Mouse (Mus musculus) adrenal gland, adult (tissue): Measurements from ENCODE around the gene Endou.
A peak's percentile ranks its signal among the peaks of the same experiment; 100 is the strongest.

Source experiments
- DNase-seq, 2 experiments: peaks; one replicate each; pipeline ENCODE4 v3.0.0; 2022 to 2023; ENCODE audit warnings: low spot score in 1 of 2; ENCODE audit not compliant: inconsistent age in 2 of 2

Gene Endou

DNA sequence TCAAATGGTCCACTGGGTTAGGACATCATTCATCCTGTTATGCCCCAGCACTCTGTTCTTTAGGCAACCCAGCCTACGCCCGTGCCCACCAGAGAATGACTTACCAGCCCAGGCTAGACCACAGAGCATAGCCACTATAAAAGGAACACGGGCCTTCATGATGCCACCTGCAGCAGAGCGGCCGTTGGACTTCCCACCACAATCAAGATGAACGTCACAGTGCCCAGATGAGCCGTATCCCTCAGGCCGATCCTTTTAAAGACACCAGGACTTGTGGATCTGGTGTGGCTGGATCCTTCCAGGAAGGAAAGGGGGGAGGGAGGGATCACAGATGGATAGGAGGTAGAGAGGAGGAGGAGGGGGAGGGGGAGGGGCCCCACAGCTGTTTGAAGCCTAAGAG, at the start of gene Endou:
Gene Endou (minus strand): TSS at position 229 of the 400 bp plus-strand sequence.
- DNase-seq = no peak

DNA sequence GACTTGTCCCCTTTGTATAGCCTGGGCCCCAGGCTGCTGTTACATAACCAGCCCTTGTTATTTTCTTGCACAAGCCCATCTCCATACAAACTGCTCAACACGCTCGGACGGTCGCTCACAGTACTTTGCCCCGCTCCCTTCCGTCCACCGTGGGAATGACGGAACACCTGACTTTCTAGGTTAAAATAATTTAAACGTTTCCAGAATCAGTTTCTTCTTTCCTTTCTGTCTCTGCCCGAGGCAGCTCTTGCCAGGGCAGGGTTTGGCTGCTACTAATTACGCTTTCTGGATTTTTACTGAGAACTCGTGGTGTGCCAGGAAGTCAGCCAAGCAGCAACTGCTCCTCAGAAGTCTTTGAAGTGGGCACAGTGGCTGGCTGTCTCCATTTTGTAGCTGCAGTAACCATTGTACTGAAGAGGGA, 49.5 kb upstream of the Endou start:
- DNase-seq = peak in 1 of 2 experiments; percentile 58

DNA sequence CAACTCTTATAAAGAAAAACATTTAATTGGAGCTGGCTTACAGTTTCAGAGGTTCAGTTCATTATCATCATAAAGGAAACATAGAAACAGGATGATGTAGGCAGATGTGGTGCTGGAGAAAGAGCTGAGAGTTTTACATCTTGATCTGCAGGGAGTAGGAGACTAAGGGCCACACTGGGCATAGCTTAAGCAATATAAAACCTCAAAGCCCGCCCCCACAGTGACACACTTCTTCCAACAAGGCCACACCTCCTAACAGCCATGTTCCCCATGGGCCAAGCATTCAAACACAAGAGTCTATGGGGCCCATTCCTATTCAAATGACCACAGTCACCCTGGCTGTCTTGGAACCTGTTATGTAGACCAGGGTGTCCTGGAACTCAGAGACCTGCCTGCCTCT, 48.4 kb upstream of the Endou start:
- DNase-seq = no peak

DNA sequence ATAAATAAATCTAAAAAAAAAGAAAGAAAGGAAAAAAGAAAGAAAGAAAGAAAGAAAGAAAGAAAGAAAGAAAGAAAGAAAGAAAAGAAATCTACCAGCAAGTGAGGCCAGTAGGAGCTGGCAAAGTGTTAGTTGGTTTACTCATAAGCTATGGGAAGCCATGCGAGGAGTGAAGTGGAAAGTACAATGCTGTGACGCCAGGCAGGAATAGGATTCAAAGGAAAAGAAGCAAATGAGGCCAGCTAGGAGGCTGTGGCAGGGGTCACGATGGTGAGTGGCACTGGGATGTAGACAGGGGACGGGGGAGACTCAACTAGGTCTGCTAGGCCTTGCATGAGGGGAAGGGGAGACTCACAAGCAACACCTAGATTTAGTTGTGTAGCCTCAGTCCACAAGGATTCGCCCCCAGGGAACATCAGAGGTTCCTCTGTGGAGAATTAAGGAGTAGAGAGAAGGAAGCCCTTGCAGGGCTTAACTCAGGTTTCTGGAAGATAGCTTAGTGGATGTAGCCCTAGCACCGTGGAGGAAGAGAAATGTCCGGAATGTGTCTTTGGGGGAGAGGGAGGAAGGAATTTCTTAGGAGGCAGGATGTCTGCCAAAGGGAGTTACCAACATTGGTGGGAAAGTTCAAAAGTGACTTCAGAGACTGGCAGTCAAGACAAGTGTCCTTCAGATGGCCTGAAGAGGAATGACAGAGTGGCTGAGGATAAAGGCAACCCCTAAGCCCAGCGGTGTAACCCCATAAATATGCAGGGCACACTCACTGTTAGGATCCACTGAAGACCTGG, 47.4 kb upstream of the Endou start, which contains the start of gene Slc48a1:
Gene Slc48a1 (plus strand): TSS at position 210 of the 788 bp plus-strand sequence.
- no peak for DNase-seq

DNA sequence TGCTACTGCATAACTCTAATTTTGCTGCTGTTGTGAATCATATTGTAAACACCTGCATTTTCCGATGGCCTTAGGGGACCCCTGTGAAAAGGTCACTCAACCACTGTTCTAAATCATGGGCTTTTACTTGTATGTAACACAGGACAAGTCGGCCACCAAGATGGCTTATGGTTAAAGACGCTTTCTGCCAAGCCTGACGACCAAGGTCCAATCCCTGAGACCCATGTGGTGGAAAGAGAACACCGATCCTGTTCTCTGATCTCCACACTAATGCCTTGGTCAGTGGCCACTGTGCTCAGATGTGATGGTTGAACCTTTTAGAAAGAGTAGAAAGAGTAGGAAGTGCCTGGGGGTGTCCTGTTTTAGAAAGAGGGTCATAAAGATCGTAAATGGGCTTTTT, 45.8 kb upstream of the Endou start:
- DNase-seq = no peak

DNA sequence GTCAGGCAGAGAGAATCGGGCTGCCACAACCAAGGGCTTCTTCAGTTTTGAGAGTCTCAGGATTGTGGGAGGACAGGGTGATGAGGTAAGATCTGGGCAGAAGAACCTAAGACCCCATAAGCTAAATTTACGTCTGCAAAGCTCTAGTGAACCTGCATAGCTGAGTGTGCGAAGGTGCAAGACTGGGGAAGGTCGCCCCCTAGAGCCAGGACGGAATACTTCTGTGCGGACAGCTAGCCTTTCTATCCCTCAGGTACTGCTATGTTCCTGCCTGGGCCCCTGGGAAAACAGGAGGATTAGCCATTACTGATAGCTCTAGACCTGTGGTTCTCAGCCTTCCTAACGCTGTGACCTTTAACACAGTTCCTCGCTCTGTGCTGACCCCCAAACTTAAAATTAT, 45.4 kb upstream of the Endou start:
- DNase-seq = peak; percentile 80 to 92

DNA sequence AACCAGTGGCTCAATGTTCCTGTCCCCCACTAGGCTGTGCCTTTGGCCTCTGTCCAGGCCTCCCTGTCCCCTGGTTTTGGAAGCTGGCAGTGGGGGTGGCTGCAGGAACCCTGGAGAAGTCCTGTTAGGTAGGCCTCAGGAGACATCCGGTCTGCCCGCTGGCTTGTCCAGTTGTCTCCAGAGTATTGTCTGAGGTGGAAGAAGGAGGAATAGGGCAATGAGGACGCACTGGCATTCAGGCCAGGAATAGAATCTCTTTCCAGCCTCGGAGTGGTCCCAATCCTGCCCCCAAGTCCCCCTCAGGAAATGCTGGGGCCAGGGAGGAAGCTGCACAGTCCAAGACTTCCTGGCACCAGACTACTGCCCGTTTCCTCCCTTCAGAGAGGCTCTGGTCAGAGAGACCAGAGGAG, 42.8 kb upstream of the Endou start:
- peak; percentile 53 to 68 for DNase-seq

DNA sequence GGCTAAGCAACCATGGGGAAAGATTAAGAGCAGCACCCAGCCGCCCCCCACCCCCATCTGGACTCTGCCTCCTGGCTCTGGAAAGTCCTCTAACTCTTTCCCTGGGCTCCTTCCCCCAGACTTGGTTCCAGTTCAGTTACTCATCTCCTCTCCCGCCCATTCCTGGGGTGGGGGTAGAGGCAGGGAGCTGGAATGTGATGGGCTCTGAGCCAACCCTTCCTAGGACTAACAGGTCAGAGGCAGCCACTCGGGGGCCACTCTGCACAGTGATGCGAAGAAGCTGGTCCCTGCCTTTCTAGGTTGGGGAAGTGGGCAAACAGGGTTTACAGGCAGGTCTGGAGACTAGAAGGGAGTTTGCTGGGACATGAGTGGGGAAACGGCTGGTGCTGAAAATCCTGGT, 42.0 kb upstream of the Endou start:
- DNase-seq = peak; percentile 83 to 86

DNA sequence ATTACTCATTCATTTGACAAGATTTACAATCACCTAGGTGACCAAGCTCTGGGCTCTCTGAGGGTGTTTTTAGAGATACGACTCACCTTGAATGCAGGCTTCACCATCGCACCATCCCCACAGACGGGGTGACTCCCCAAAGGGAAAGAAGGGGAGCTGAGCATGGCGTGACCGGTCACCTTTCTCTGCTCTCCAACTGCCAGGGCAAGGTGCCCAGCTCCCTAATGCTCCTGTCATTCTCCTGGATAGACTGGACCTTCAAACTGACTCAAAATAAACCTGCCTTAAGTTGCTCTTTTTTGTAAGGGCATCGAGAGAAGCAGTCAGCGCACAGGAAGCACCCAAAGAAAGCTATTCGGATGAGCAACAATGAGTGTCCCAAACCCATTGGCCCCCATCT, 39.1 kb upstream of the Endou start:
- DNase-seq = no peak

DNA sequence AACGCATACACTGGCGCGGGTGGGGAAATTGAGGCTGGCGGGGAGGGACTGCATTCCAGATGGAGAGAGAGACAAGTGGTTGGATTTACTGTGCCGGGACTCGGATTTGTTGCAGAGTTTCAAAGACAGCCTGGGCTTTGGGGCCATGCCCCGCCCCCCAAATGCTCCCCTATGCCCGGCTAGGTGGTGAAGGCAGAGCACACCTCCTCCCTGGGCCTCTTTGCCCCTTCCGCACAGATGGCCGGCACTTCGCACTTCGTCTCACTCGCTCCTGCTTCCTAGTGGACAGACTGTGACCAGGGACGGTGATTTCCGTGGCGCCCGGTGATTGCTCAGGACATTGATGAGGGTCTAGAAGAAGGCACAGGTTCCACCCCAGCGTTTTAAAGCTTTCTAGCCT, 37.1 kb upstream of the Endou start:
- peak in 1 of 2 experiments; percentile 50 for DNase-seq

DNA sequence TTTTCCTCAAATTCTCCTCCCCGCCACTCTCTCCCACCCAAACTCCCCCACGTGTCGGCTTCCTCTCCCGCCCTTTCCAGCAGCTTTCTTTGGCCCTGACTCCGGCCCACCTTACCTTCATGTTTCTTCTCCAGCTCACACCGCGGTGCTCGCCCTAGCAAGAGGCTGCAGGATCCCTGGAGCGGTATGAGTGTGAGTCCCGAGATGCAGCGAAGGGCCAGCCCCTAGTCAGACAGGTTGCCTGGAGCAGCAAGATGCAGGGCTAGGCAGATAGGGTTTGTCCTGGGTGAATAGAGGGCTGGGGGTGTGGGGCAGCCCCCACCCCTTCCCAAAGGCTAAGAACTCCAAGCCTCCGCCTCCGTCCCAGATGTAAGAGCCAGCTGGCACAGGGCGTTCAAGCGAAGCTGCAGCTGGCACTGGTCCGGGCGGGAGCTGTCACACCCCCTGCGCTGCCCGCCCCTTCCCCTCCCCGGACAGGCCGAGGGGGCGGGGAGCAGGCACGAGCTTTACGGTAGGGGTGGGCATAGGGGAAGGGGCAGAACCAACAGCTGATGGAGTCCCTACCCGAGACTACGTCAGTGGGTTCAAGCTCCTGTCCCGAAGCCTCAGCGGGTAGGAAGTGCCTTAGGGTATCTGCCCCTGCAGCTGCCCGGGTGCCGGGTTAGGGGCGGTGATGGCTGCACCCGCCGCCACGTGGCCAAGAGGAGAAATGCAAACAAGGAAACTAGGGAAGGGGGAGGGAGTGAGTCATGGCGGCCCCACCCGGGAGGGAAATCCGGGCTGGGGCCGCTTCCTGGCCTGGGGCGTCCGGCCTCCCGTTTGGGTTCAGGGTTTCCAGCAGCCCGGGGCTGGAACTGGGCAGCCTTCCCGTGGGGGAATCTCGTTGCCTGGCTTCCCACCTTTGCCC, 36.4 kb upstream of the Endou start, which contains the start of gene Rapgef3:
Gene Rapgef3 (minus strand): TSS at position 693 of the 907 bp plus-strand sequence.
- peak; percentile 89 to 95 for DNase-seq

DNA sequence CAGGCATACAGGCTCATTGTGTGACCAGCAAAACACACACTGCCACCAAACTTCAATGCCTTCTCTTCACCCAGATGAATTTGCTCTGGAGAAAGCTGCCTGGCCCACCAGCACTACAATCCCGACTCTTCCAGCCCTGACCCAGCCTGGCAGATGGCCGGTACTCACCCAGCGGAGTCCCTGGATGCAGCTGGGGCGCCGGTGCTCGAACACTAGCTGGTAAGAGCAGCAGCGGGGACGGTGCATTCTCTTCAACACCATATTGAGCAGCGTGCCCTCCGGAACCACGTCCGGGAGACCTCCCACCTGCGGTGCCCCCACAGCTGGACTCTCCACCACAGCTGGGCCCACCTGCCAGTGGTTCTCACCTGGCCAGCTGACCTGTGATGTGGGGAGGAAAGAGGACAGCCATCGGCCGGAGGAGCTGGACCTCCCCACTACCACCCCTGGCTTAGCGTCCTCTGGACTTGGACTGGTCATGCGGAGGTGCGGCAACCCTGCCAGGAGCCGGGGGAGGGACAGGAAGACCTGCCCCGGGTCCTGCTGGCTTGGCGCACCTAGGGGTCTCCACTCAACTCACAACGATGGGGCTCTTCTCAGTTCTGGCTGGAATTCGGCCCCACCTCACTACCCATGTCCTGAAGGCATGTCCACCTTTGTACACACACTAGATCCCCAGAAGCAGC, 35.6 kb upstream of the Endou start:
- peak in 1 of 2 experiments; percentile 42 for DNase-seq

DNA sequence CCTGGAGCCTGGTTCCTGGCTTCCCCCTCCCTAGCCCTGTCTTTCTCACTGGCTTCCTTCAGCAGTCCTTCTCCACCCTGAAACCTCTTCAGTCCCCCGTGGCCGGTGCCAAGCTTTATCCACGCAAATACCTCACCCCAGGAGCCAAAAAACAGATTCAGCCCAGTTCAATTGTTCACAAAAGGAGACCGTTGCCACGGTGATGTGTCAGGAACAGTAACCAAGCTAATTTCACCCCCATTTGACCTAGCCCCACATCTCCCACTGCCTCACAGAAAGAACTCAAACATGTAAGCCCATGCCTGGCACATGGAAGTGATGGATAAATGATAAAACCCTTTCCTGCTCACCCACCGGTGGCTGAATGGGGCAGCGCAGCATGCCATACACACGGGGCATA, 35.1 kb upstream of the Endou start:
- no peak for DNase-seq

DNA sequence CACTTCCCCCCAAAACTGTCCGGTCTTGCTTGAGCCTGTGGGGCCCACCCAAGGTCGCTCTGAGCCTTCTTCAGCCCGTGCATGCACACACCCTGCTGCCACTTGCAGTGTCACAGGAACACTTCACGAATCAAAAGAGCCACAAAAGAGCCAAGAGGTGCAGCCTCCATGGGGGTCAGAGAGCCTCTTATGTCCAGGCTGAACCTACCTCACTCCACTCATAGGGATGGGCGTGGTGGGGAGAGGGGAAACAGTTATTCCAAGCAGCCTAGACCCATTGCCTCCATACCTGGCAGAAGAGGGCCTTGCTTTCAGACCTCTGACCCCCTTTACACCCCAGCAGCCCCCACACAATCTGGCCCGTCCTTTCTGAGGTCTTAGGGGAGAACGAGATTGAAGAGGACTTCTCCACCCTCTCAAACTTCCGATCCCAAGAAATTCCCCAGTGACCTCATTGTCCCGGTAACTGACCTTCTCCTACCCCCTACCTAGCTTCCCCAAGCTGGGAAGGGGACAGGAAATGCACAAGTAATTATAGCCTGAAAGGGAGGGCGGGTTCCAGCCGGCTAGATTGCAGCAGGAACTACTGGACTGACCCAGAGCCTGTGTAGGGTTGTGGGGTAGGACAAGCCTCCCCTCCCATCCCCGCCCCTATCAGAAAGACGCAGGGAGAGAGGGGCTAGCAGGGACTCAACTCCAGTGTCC, 34.1 kb upstream of the Endou start:
- DNase-seq = no peak

DNA sequence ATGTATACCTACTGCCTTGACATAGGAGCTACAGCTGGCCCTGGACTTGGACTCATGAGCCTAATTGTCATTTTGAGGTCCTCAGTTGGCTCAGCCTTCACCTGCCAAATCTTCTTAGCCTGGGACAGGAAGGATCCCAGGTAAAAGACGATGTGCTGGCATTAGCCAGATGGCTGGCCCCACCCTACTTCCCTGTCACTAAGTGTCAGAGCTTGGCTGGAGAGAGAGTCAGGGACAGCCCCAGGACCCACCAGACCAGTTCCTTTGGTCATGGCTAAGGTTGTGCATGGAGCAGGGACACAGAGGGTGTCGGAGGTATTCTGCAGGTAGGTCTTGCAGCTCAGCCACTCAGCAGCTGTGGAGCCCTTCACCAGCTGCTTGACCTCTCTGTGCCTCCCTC, 33.4 kb upstream of the Endou start:
- DNase-seq = no peak

DNA sequence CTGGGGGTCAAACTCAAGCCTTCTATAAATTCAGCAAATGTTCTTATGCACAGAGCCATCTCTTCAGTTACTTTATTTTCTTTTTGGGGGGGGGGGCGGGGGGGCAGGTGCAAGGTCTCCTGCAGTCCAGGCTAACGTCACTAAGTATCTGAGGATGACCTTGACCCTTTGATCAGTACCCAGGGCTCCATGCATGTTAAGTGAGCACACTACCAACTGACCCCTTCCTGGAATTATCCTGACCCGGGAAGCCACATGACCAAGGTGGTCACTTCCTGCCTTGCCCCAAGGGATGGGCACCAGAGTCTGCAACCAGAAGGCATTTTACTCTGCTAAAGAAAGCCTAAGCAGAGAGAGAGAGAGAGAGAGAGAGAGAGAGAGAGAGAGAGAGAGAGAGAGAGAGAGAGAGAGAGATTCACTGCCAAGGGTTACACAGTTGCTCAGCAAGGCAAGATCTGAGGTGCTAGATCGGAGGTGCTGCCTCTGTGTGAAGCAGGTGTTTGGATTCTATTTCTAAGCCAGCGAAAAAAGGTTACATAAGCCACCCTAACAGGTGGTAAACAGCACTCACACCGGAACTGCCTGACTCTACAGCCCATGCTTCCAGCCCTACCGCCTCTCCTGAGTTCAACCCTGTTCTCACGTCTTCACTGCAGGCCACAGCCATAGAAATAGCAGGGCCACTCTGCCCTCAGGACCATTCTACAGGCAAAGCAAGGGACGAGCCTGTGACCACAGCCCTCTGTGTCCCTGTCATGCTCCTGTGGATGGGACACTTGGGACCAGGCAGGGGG, 32.3 kb upstream of the Endou start:
- no peak for DNase-seq

DNA sequence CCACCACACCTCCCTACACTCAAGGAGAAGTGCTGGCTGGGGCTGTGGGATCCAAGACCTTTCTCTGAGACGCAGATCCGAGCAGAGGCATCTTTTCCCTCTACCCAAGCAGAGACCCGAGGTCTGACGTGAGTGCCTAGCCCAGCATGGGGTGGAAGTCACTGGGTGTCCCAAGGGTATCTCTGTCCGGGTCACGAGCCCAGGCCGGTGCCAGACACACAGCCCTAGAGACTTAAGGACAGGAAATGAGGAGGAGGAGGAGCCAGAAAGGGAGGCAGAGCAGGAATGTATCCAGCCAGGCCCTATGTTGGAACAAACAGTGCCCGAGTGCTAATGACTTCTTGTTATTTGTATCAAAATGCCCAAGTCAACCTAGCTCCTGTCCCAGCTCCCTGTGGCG, 31.6 kb upstream of the Endou start:
- DNase-seq = peak; percentile 56 to 63

DNA sequence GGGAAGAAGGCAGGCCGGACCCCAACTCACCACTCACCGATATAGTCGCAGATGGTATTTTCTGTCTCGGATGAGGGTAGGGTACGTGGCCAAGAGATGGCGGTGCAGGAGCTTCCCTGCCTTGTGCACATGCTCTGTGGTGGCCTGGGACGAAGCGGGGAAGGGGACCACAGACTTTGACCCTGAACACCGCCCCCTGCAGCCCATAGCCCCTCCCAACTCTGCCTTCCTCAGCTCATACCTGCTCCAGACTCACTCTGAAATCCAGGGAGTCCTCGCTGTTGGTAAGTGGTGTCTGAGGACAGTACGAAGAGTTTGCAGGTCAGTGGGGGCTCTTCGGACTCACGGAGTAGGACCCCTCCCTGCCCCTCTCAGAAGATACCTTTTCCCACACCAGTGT, 30.3 kb upstream of the Endou start:
- no peak for DNase-seq

DNA sequence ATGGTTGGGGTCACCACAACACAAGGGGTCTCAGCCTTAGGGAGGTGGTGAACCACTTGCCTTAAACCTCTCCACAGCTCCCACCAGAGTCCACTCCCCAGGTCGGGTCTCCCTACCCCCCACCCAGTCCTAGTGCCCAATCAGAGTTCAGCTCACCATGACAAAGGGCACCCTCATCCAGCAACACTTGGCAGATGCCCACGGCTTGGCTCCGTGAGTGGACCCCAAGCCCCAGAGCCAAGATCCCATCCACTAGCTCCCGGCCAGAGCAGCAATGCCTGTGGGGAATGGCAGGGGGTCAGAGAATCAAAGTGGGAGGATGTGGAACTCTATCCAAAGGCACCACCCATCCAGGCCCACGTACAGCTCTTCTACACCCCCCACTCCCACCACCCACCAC, 29.8 kb upstream of the Endou start:
- no peak for DNase-seq

DNA sequence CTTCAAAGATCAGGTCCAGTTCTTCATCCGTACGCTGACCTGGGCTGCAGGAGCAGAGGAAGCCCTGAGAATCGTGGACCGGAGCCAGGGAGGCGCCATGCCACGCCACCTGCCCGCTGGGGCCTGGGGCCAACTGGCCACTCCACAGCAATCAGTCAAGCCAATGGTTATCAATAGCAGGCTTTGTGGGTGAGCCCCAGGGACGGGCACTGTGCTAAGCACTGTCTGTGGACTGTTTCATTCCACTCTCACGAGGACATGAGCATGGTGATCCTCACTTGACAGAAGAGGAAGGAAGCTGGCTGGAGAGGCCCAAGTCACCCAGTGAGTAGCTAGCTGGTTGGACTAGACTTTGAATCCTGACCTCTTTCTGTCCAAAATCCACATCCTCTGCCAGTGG, 28.9 kb upstream of the Endou start:
- no peak for DNase-seq
